Mouse (Mus musculus): ENCODE measurements around the gene Mier3. TPM values are rescaled to one million over a fixed set of nuclear protein-coding genes. Genes with fewer than 3 reads are reported as not detected.

The Mier3 gene
- total RNA-seq, 2 experiments from 2014 or later, result 37.3 to 37.4 TPM

Other genes with a start within 250 kb of the Mier3 start
- gene Gpbp1, start 190.9 kb upstream of the Mier3 start, total RNA-seq (2021), result 10 to 100 TPM; 68.7 to 69.8 TPM
- not detected for gene Gm49496, start 131.0 kb upstream of the Mier3 start, total RNA-seq (2021)
- gene Gm10198, start 88.2 kb upstream of the Mier3 start, total RNA-seq (2021), result not detected
- gene Map3k1, start 128.0 kb downstream of the Mier3 start, total RNA-seq (2021), result 10 to 100 TPM; 51.1 to 81.1 TPM

All from adrenal gland, postnatal 10 days (tissue).